Mouse (Mus musculus) bone marrow macrophage, adult 2 months (primary cell): ENCODE measurements around the gene Pnpla8.

Source experiments
- CTCF ChIP-seq: IDR thresholded peaks from 2 replicates; pipeline ENCODE4 v1.5.1; 2012; ENCODE audit warnings: low read depth, mild to moderate bottlenecking, low read length, moderate library complexity
- POLR2A ChIP-seq: IDR thresholded peaks from 2 replicates; pipeline ENCODE4 v1.6.1; 2012; ENCODE audit warnings: mild to moderate bottlenecking, low read depth, low read length, borderline replicate concordance

- TF ChIP-seq CTCF (no peak), POLR2A (no peak)
These were observed 24.6 kb downstream of the Pnpla8 start for GRCm38 (mm10) chr12:44245739-44246138.
